Mouse (Mus musculus): ENCODE measurements around the gene Dnmt3a. TPM values are rescaled to one million over a fixed set of nuclear protein-coding genes. Genes with fewer than 3 reads are reported as not detected.
A peak's percentile ranks its signal among the peaks of the same experiment; 100 is the strongest.

Dnmt3a gene
- polyA plus RNA-seq, 1 experiment, result 4.6 TPM

GRCm38 (mm10) chr12:3823408-3823807 is 17.6 kb downstream of the Dnmt3a start:
- Histone ChIP-seq H3K4me3 (ENCODE audit: insufficient read depth, poor library complexity, severe bottlenecking) (no peak overlapping the region), H3K27me3 (ENCODE audit: control insufficient read depth, insufficient read depth, insufficient read length) (no peaks in the 10 kb centered on the region), H3ac (ENCODE audit: control insufficient read depth, insufficient read length, low read depth) (no peak overlapping the region), H3K79me3 (ENCODE audit: low read depth) (no peaks in the 10 kb centered on the region), H3K79me2 (ENCODE audit: control insufficient read depth, insufficient read depth) (peaks cover 4% of the 10 kb centered on the region), H3K36me3 (ENCODE audit: control insufficient read depth, insufficient read depth) (no peaks in the 10 kb centered on the region)
- TF ChIP-seq CEBPB (IDR thresholded peaks at IDR 0.05; ENCODE audit: low read depth) (no peak), USF1 (IDR thresholded peaks at IDR 0.05; ENCODE audit: low read depth) (no peak), MAX (IDR thresholded peaks at IDR 0.05) (no peak), FOSL1 (IDR thresholded peaks at IDR 0.05; ENCODE audit: insufficient read depth, low read length, poor library complexity, severe bottlenecking) (no peak), CTCF (IDR thresholded peaks at IDR 0.05; ENCODE audit: control insufficient read depth, insufficient read depth, insufficient read length) (no peak), MYOD1 (IDR thresholded peaks at IDR 0.05; ENCODE audit: control insufficient read depth, insufficient read length, low read depth) (no peak), MYOG (IDR thresholded peaks at IDR 0.05; ENCODE audit: control insufficient read depth, extremely low read depth, insufficient read length) (no peak)

- TF ChIP-seq MAX (IDR thresholded peaks at IDR 0.05), result no peak
- no peak for TF ChIP-seq MYOG (IDR thresholded peaks at IDR 0.05; ENCODE audit: control insufficient read depth, extremely low read depth, insufficient read length)
- peak; percentile 50 for TF ChIP-seq USF1 (IDR thresholded peaks at IDR 0.05; ENCODE audit: low read depth)
- no peak for TF ChIP-seq CEBPB (IDR thresholded peaks at IDR 0.05; ENCODE audit: low read depth)
- TF ChIP-seq MYOD1 (IDR thresholded peaks at IDR 0.05; ENCODE audit: control insufficient read depth, insufficient read length, low read depth), result peak; percentile 24
- no peak for TF ChIP-seq FOSL1 (IDR thresholded peaks at IDR 0.05; ENCODE audit: insufficient read depth, low read length, poor library complexity, severe bottlenecking)
- no peak for TF ChIP-seq CTCF (IDR thresholded peaks at IDR 0.05; ENCODE audit: control insufficient read depth, insufficient read depth, insufficient read length)
- Histone ChIP-seq H3K4me3 (ENCODE audit: insufficient read depth, poor library complexity, severe bottlenecking) (no peak overlapping the region), H3K36me3 (ENCODE audit: control insufficient read depth, insufficient read depth) (no peaks in the 10 kb centered on the region)
These were observed 19.3 kb downstream of the Dnmt3a start for GRCm38 (mm10) chr12:3824906-3825713.

GRCm38 (mm10) chr12:3825714-3826080 is 19.9 kb downstream of the Dnmt3a start:
- Histone ChIP-seq H3ac (ENCODE audit: control insufficient read depth, insufficient read length, low read depth) (no peak overlapping the region), H3K79me2 (ENCODE audit: control insufficient read depth, insufficient read depth) (peaks cover 4% of the 10 kb centered on the region), H3K4me3 (ENCODE audit: insufficient read depth, poor library complexity, severe bottlenecking) (no peak overlapping the region), H3K79me3 (ENCODE audit: low read depth) (no peaks in the 10 kb centered on the region), H3K27me3 (ENCODE audit: control insufficient read depth, insufficient read depth, insufficient read length) (no peaks in the 10 kb centered on the region), H3K36me3 (ENCODE audit: control insufficient read depth, insufficient read depth) (no peaks in the 10 kb centered on the region)
- TF ChIP-seq USF1 (IDR thresholded peaks at IDR 0.05; ENCODE audit: low read depth) (no peak), CTCF (IDR thresholded peaks at IDR 0.05; ENCODE audit: control insufficient read depth, insufficient read depth, insufficient read length) (no peak), CEBPB (IDR thresholded peaks at IDR 0.05; ENCODE audit: low read depth) (no peak), FOSL1 (IDR thresholded peaks at IDR 0.05; ENCODE audit: insufficient read depth, low read length, poor library complexity, severe bottlenecking) (no peak), MAX (IDR thresholded peaks at IDR 0.05) (no peak), MYOD1 (IDR thresholded peaks at IDR 0.05; ENCODE audit: control insufficient read depth, insufficient read length, low read depth) (no peak), MYOG (IDR thresholded peaks at IDR 0.05; ENCODE audit: control insufficient read depth, extremely low read depth, insufficient read length) (no peak)

More at GRCm38 (mm10) chr12:3824906-3825713, 19.3 kb downstream of the Dnmt3a start:
- no peaks in the 10 kb centered on the region for H3K27me3 ChIP-seq (ENCODE audit: control insufficient read depth, insufficient read depth, insufficient read length)
- no peaks in the 10 kb centered on the region for H3K79me3 ChIP-seq (ENCODE audit: low read depth)
- H3K79me2 ChIP-seq (ENCODE audit: control insufficient read depth, insufficient read depth), result peaks cover 4% of the 10 kb centered on the region
- H3ac ChIP-seq (ENCODE audit: control insufficient read depth, insufficient read length, low read depth), result no peak overlapping the region

- Histone ChIP-seq H3K79me3 (ENCODE audit: low read depth) (no peaks in the 10 kb centered on the region), H3ac (ENCODE audit: control insufficient read depth, insufficient read length, low read depth) (no peak overlapping the region), H3K36me3 (ENCODE audit: control insufficient read depth, insufficient read depth) (no peaks in the 10 kb centered on the region), H3K27me3 (ENCODE audit: control insufficient read depth, insufficient read depth, insufficient read length) (no peaks in the 10 kb centered on the region), H3K79me2 (ENCODE audit: control insufficient read depth, insufficient read depth) (no peaks in the 10 kb centered on the region), H3K4me3 (ENCODE audit: insufficient read depth, poor library complexity, severe bottlenecking) (no peak overlapping the region)
- TF ChIP-seq MYOG (IDR thresholded peaks at IDR 0.05; ENCODE audit: control insufficient read depth, extremely low read depth, insufficient read length) (no peak), FOSL1 (IDR thresholded peaks at IDR 0.05; ENCODE audit: insufficient read depth, low read length, poor library complexity, severe bottlenecking) (no peak), CTCF (IDR thresholded peaks at IDR 0.05; ENCODE audit: control insufficient read depth, insufficient read depth, insufficient read length) (no peak), USF1 (IDR thresholded peaks at IDR 0.05; ENCODE audit: low read depth) (no peak), MAX (IDR thresholded peaks at IDR 0.05) (no peak), MYOD1 (IDR thresholded peaks at IDR 0.05; ENCODE audit: control insufficient read depth, insufficient read length, low read depth) (no peak), CEBPB (IDR thresholded peaks at IDR 0.05; ENCODE audit: low read depth) (no peak)
These were observed 22.0 kb downstream of the Dnmt3a start for GRCm38 (mm10) chr12:3827771-3828170.

- H3K36me3 ChIP-seq (ENCODE audit: control insufficient read depth, insufficient read depth), result no peaks in the 10 kb centered on the region
- no peak overlapping the region for H3ac ChIP-seq (ENCODE audit: control insufficient read depth, insufficient read length, low read depth)
- H3K27me3 ChIP-seq (ENCODE audit: control insufficient read depth, insufficient read depth, insufficient read length), result no peaks in the 10 kb centered on the region
- no peaks in the 10 kb centered on the region for H3K79me2 ChIP-seq (ENCODE audit: control insufficient read depth, insufficient read depth)
- H3K4me3 ChIP-seq (ENCODE audit: insufficient read depth, poor library complexity, severe bottlenecking), result no peak overlapping the region
- H3K79me3 ChIP-seq (ENCODE audit: low read depth), result no peaks in the 10 kb centered on the region
- TF ChIP-seq USF1 (IDR thresholded peaks at IDR 0.05; ENCODE audit: low read depth) (no peak), CTCF (IDR thresholded peaks at IDR 0.05; ENCODE audit: control insufficient read depth, insufficient read depth, insufficient read length) (no peak), FOSL1 (IDR thresholded peaks at IDR 0.05; ENCODE audit: insufficient read depth, low read length, poor library complexity, severe bottlenecking) (no peak), CEBPB (IDR thresholded peaks at IDR 0.05; ENCODE audit: low read depth) (no peak), MYOG (IDR thresholded peaks at IDR 0.05; ENCODE audit: control insufficient read depth, extremely low read depth, insufficient read length) (no peak), MAX (IDR thresholded peaks at IDR 0.05) (no peak), MYOD1 (IDR thresholded peaks at IDR 0.05; ENCODE audit: control insufficient read depth, insufficient read length, low read depth) (no peak)
These were observed 27.4 kb downstream of the Dnmt3a start for GRCm38 (mm10) chr12:3833059-3833760.

Measured in C2C12 (cell line).